Mouse (Mus musculus) liver, adult 2 months (tissue): ENCODE data around the gene Galntl6.

Experiments used
- CTCF ChIP-seq: fragments of 200-500 bp; IDR thresholded peaks from 2 replicates; pipeline ENCODE4 v1.5.1; 2011; ENCODE audit warnings: low read depth, low read length, control low read depth
- POLR2A ChIP-seq: fragments of 200-500 bp; IDR thresholded peaks from 2 replicates; pipeline ENCODE4 v1.6.1; 2011; ENCODE audit warnings: low read length, control low read depth; ENCODE audit not compliant: insufficient read depth; ENCODE audit errors: extremely low read depth

DNA sequence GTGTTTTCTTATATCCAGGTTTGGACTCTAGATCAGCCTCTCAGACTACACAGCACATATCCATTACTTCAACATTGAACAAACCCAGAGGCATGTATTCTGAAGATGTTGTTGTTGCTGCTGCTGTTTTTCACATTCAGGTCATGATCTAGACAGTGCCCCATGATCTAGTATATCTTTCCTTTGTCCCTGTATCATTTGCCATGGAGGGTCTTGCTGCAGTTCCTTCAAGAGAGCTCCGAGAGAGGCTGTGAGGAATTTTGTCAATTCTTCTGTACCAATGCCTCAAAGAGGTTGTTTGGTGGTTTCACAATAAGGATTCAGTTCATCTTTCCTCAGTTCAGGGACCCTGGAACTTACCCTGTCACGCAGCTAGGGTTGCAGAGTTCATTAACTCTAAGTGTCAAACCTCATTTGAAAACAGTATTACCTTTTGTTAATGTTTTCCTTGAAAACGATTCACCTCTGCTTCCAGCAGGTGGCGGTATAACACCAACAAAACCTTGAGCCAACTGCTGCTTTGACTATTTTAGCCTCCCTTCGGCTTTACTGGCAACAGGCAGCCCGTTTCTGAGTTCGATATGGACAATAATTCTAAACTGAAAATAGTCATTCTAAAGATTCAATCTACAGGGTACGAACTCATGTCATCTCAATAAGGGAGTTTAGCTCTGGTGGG, 973.1 kb downstream of the Galntl6 start:
- TF ChIP-seq POLR2A = no peak
- peak; percentile 43 for TF ChIP-seq CTCF
